ENCODE assay signal across 8 mouse cellular contexts in genomic region chr13:107021461-107022265, GRCm38 (mm10). TPM values are rescaled to one million over a fixed set of nuclear protein-coding genes. Genes with fewer than 3 reads are reported as not detected.
A peak's percentile ranks its signal among the peaks of the same experiment; 100 is the strongest.
DNase-seq lines count a peak whose midpoint lies in the region; ATAC-seq and TF ChIP-seq lines count a peak whose summit lies in the region.

Gene Kif2a (minus strand): TSS chr13:107022126.

- DNase-seq in ES-CJ7 (ENCODE audit: low read depth, low spot score): peak; percentile 38
- peak; percentile 71 to 75 for DNase-seq in cerebellum, adult 2 months
- peak; percentile 46 for DNase-seq in forelimb bud, embryonic 11.5 days (ENCODE audit: low read depth, low spot score)
- peak; percentile 59 to 70 for DNase-seq in layer of hippocampus, postnatal 10 days (ENCODE audit: low spot score in 2 of 2)
- peak; percentile 64 for DNase-seq in lung, postnatal 0 days (ENCODE audit: low spot score)
- peak; percentile 34 for DNase-seq in ovary, postnatal 14 days (ENCODE audit: low spot score)
- peak; percentile 66 for DNase-seq in thymus, postnatal 14 days

- no peaks in the 10 kb centered on the region for H3K9me3 ChIP-seq in lung, postnatal 0 days (ENCODE audit: low read length)

- no peaks in the 10 kb centered on the region for H3K36me3 ChIP-seq in lung, postnatal 0 days (ENCODE audit: insufficient read depth, low read length)

- no peak for TF ChIP-seq EP300 in lung, postnatal 0 days (IDR thresholded peaks at IDR 0.05)

- H3K4me1 ChIP-seq in cerebellum, adult 2 months (ENCODE audit: control insufficient read depth, insufficient read depth, low read length): peaks cover 4% of the 10 kb centered on the region; the same call in 1 of the 2 replicates
- H3K4me1 ChIP-seq in lung, postnatal 0 days (ENCODE audit: insufficient read depth, low read depth, low read length): no peaks in the 10 kb centered on the region

- peak within 1 kb of the TSS; percentile 77 for H3K27ac ChIP-seq in cerebellum, adult 2 months (ENCODE audit: insufficient read depth, low read length)
- peak within 1 kb of the TSS; percentile 90 for H3K27ac ChIP-seq in lung, postnatal 0 days (ENCODE audit: low read length)

- no peaks in the 10 kb centered on the region for H3K27me3 ChIP-seq in cerebellum, adult 2 months (ENCODE audit: control insufficient read depth, insufficient read depth, low read length)
- H3K27me3 ChIP-seq in lung, postnatal 0 days (replicated peaks; ENCODE audit: insufficient read depth, low read length): no peaks in the 10 kb centered on the region

- peak within 1 kb of the TSS; percentile 75 for H3K4me2 ChIP-seq in lung, postnatal 0 days (replicated peaks; ENCODE audit: low read depth, low read length)

- ATAC-seq in hematopoietic stem cell, adult 5-6 weeks (replicated peaks in 1 of 2; ENCODE audit: insufficient read depth in 1 of 2, low FRiP score in 2 of 2, low TSS enrichment in 1 of 2, low read depth in 1 of 2, poor library complexity in 2 of 2, severe bottlenecking in 2 of 2): peak; percentile 23 to 40
- ATAC-seq in lung, postnatal 0 days: peak; percentile 71

- WGBS in cerebellum, adult 2 months: 6% methylated on average over 76 of the region's 87 CpGs
- under 1% methylated on average over 37 of the region's 87 CpGs for WGBS in lung, postnatal 0 days

- peak within 1 kb of the TSS; percentile 78 for H3K4me3 ChIP-seq in cerebellum, adult 2 months (replicated peaks; ENCODE audit: insufficient read depth, low read depth, low read length)
- H3K4me3 ChIP-seq in lung, postnatal 0 days (ENCODE audit: low read depth, low read length): peak within 1 kb of the TSS; percentile 76

- peak within 1 kb of the TSS; percentile 76 for H3K9ac ChIP-seq in lung, postnatal 0 days (replicated peaks; ENCODE audit: low read depth)

- no peak for TF ChIP-seq CTCF in cerebellum, adult 2 months (IDR thresholded peaks at IDR 0.05; ENCODE audit: borderline replicate concordance, insufficient read depth, low read depth, low read length)
- peak; percentile 22 for TF ChIP-seq CTCF in lung, postnatal 0 days (IDR thresholded peaks at IDR 0.05)

- no peak for TF ChIP-seq POLR2A in cerebellum, adult 2 months (IDR thresholded peaks at IDR 0.05; ENCODE audit: borderline replicate concordance, insufficient read depth, low read length)

RNA-seq across cellular contexts. Expression of gene Kif2a, which starts in this region (rescaled TPM):
- 30.8 and 31.4 TPM in 2 replicates for polyA plus RNA-seq in cerebellum, adult 2 months (2012; rRNA removed)
- total RNA-seq in hematopoietic stem cell, adult 5-6 weeks (2017): 25.0 and 41.1 TPM in 2 replicates
- total RNA-seq in layer of hippocampus, postnatal 10 days (2021): 100 to 1,000 TPM; 166 to 197 TPM
- polyA plus RNA-seq in lung, postnatal 0 days (2015; fragmentation: Nextera tagmentation; extraction: Ambion mirVana): 19.6 and 20.7 TPM in 2 replicates

Comparison
In these comparisons a context has a peak if more than half of its experiments do, and no peak if none do; other contexts are left out.
1. Peak in every context shown above with its lines: DNase-seq, ATAC-seq, H3K4me3 ChIP-seq and H3K27ac ChIP-seq.